Mouse (Mus musculus) embryonic fibroblast, embryonic 13.5 days (primary cell): ENCODE data around the gene Serpine1. TPM values are rescaled to one million over a fixed set of nuclear protein-coding genes. Genes with fewer than 3 reads are reported as not detected.

ENCODE experiments used
- H3K27ac ChIP-seq: 2 replicates; pipeline ENCODE4 v1.5.1; 2012; ENCODE audit warnings: low read length, control low read depth, inconsistent platforms; ENCODE audit not compliant: insufficient read depth
- H3K4me1 ChIP-seq: 2 replicates; pipeline ENCODE4 v1.6.1; 2011; ENCODE audit warnings: low read length; ENCODE audit not compliant: control insufficient read depth, insufficient read depth
- H3K4me3 ChIP-seq: 2 replicates; pipeline ENCODE4 v1.5.1; 2011; ENCODE audit warnings: mild to moderate bottlenecking, control low read depth, low read length; ENCODE audit not compliant: insufficient read depth
- CTCF ChIP-seq: IDR thresholded peaks from 2 replicates; pipeline ENCODE4 v1.5.1; 2011; ENCODE audit warnings: mild to moderate bottlenecking, control low read depth, low read length, moderate library complexity, borderline replicate concordance; ENCODE audit not compliant: insufficient read depth
- POLR2A ChIP-seq: IDR thresholded peaks from 2 replicates; pipeline ENCODE4 v1.6.1; 2011; ENCODE audit warnings: low read depth, mild to moderate bottlenecking, control low read depth, low read length, moderate library complexity
- polyA plus RNA-seq: library from polyadenylated mRNA; stranded (reverse); fragments of >200 nt; gene quantifications from 2 replicates; pipeline ENCODE4 v1.2.4, GENCODE M21; 2011; ENCODE audit warnings: low read depth; ENCODE audit not compliant: missing spikeins, insufficient read length

Gene Serpine1
- polyA plus RNA-seq, 1 experiment = 646 TPM

DNA sequence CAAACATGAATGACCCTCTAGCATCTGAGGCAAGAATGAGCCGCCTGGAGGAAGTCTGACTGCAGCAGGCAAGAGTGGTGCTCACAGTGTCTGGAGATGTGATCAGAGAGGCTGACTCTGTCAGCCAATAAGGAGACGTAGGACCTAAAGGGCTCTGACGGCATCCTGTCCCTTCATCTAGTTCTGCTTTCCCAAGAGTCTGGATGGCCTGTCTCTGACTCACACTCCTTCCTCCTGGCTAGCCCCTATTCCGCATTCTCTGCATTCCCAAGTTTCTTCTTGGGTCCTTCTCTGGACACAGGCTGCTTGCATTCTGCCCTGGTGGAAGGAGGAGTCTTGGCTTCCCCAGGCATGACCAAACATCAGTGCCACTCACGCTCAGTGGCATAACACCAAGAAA lies 7.8 kb upstream of the Serpine1 start:
- Histone ChIP-seq H3K4me3 (no peak overlapping the region), H3K27ac (peak overlapping the region; percentile 99), H3K4me1 (peaks cover 25% of the 10 kb centered on the region)
- TF ChIP-seq CTCF (no peak), POLR2A (peak; percentile 60)

DNA sequence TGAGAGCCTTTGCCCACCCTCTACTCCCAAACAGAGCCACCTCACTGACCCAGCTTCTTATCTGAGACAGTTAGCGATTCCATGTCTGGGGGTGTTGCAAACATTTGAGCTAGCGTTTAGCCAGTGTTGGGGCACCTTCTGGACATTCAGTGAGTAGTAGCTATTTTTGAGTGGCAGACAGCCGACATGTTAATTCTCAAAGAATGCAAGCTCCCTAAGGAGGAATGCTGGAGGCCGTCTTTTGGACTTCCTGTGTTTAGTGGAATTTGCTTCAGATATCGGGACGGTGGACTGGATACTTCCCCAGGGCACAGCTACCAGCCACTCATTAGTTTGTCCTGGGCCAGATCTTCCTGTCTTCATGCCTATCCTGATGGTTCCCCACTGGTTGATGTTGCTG lies 6.5 kb upstream of the Serpine1 start:
- Histone ChIP-seq H3K4me3 (no peak overlapping the region), H3K4me1 (peaks cover 25% of the 10 kb centered on the region), H3K27ac (peak overlapping the region; percentile 99)
- no peak for TF ChIP-seq CTCF
- TF ChIP-seq POLR2A = 0 out of 2 replicates have a peak, but pooled peaks have one; percentile 10

DNA sequence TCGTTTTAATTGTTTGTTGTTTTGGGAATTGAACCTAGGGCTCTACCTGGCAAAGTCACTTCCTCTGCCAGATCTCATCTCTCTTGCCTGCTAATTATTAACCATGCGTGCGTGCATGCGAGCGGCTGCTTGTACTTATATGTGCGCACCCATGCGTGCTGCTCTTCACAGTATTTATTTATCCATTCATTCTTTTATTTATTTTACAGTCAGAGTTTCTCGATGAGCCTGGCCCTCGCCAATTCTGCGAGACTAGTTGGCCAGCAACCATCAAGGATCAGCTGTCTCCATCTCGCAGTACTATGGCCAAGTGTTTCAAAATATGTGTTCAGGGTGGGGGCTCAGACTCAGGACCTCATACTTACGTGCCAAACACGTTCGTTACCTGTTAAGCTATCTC lies 6.0 kb upstream of the Serpine1 start:
- H3K4me1 ChIP-seq = peaks cover 25% of the 10 kb centered on the region
- TF ChIP-seq CTCF (no peak), POLR2A (no peak)
- H3K4me3 ChIP-seq = no peak overlapping the region
- H3K27ac ChIP-seq = peak overlapping the region; percentile 99

DNA sequence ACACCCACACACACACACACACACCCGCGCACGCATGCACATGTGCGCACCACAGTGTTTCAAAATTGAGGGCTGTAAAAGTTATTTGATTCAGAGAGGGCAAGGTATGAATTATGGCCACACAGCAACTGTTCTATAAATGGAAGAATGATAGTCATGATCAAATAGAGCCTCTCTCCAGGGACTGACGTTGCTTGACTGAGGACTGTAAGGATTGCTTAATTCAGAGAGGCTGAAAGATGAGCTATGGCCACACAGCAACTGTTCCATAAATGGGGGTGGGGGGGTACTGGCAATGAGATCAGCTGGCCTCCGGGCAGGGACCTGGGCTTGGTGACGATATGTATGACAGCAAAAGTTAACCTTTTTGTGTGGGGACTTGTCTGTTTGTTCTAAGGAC lies 5.1 kb upstream of the Serpine1 start:
- no peak overlapping the region for H3K4me3 ChIP-seq
- no peak for TF ChIP-seq POLR2A
- TF ChIP-seq CTCF = no peak
- H3K4me1 ChIP-seq = peaks cover 30% of the 10 kb centered on the region
- H3K27ac ChIP-seq = peak overlapping the region; percentile 99

DNA sequence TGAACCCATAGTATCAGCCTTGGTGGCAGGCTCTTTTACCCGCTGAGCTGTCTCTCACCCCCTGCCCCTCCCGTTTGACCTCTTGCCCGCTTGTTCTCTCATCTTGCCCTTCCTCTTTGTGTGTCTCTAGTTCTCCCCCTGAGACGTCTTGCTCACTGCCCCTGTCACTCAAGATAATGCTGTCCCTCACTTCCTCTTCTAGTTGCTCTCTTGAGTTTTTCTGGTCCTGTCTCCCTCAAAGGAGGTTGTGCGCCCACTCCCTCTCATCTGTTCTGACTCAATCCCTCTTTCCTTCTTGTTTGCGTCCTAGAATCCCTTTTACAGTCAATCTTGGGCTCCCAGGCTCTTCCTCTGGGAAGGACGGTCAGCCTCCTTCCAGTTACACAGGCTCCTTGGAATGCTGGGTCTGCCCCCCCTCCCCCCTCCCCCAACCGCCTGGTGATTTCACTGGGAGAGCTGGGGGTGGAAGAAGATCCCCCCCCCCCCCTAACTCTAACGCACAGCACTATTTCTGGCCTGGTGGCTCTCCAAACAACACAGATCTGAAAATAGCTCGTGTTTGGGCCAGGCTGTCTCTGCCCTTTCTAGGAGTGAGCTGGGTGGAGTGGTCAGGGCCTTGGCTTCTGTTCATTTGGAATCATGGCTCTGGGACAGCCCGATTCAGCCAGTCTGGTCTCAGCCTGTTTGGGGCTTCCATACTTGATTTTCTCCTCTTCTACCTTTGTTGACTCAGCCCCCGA lies 4.3 kb upstream of the Serpine1 start:
- H3K4me1 ChIP-seq = peaks cover 30% of the 10 kb centered on the region
- no peak overlapping the region for H3K4me3 ChIP-seq
- TF ChIP-seq CTCF = no peak
- peak overlapping the region; percentile 99 for H3K27ac ChIP-seq

DNA sequence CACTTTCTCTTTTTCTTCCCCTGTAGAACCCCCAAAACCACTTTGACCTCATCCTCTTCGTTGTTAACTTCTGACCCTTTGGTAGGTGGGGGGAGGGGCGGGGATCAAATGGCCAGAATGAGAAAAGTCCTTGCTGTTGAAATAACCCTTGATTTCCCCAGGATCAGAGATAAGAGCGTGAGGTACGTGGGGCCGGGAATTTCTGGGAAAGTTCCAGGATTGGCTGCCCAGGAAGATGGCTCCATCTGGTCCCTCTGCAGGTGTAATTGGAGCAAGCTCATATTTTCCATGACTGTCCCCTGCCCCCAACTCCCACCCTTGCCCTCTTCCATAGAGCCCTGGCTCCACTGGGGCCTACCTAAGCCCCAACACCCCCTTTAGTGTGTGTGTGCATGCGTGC lies 3.7 kb upstream of the Serpine1 start:
- no peak; the same call in 1 of the 2 replicates for TF ChIP-seq POLR2A
- no peak for TF ChIP-seq CTCF
- Histone ChIP-seq H3K4me3 (no peak overlapping the region), H3K4me1 (peaks cover 29% of the 10 kb centered on the region), H3K27ac (peak overlapping the region; percentile 99)

DNA sequence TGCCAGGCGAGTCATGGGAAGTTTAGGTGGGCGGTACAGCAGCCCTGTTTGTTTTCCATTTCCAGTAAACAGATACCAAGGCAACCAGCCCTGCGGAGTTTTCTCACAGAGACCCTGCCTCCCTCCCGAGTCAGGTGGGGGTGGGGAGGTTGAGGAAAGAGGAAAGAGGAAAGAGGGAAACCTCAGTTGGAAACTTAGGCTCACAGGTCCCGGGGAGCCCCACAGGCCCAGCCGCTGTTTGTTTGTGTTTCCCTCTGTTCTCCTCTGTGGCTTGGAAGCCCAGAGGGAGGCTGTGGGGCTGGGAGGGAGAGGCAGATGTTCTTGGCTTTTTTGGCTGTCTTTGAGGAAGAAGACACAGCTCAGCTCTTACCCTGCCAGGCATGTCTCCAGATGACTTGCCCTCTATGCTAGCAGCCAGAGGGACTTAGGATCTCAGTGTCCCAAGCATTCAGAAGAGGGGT lies 2.2 kb upstream of the Serpine1 start:
- H3K27ac ChIP-seq = peak overlapping the region; percentile 46; the same call in 1 of the 2 replicates
- TF ChIP-seq CTCF (no peak), POLR2A (no peak)
- peaks cover 22% of the 10 kb centered on the region for H3K4me1 ChIP-seq

DNA sequence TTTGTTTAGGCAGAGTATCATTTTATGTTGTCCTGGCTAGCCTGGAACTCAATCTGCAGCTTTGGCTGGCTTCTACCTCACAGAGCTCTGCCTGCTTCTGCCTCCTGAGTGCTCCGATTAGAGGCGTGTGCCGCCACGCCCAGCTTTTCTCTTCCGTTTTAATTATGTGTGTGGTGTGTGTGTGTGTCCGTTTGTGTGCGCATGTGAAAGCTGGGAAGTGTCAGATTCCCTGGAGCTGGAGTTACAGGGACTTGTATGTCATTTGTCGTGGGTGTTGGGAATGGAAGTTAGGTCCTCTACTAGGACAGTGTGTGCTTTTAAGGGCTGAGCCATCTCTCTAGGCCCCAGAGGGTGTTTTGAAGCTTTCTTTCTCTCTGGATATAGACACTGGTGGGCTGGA lies 1.1 kb upstream of the Serpine1 start:
- peak overlapping the region; percentile 89 for H3K27ac ChIP-seq

More for the DNA sequence above, 2.2 kb upstream of the Serpine1 start:
- H3K4me3 ChIP-seq = no peak overlapping the region

DNA sequence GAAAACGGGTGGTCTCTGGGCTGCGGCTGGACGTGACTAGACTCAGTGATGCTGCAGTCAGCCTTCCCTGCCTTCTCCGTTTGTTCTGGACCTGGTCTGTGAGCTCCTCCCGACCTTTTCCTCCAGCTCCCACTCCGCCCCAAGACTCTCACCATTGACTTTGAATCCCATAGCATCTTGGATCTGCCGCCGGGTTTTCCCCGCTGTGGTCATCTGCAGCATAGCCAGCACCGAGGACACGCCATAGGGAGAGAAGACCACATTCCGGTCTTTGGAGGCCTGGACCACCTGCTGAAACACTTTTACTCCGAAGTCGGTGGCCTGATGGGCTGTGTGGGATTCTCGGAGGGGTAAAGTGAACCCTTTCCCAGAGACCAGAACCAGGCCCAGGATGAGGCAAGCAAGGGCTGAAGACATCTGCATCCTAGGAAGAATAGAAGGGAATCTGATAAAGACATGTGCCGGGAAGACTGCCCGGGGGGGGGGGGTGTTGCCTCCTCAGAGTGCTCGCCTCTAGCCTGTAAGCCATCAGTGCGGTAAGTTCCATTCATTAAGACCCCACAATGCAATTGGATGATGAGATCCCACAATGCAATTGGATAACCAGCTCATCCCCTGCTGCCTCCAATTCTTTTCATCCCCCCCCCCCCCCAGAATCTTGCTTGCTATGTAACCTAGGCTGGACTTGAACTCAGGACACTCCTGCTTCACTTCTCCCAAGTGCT lies 1.0 kb downstream of the Serpine1 start:
- peak overlapping the region; percentile 74 for H3K27ac ChIP-seq
- H3K4me3 ChIP-seq = peak overlapping the region; percentile 73
- TF ChIP-seq POLR2A (peak; percentile 69), CTCF (no peak)
- peaks cover 7% of the 10 kb centered on the region for H3K4me1 ChIP-seq

More for the DNA sequence above, 1.1 kb upstream of the Serpine1 start:
- peaks cover 14% of the 10 kb centered on the region for H3K4me1 ChIP-seq
- TF ChIP-seq POLR2A (no peak), CTCF (no peak)
- no peak overlapping the region for H3K4me3 ChIP-seq

DNA sequence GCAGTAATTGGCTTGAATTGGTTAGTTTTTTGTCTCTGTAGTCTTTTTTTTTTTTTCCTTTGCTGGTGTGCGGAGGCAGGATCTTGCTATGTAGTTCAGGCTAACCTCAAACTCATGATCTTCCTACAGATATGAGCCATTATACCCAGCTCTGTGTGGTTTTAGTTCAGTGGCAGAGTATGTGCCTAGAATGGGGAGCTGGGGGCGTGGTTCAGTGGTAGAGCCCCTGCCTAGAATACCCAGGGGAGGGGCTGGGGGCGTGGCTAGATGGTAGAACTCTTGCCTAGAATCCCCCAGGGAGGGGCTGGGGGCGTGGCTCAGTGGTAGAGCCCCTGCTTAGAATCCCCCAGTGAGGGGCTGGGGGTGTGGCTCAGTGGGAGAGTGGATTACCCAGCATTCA lies 3.4 kb downstream of the Serpine1 start:
- no peak for TF ChIP-seq CTCF
- TF ChIP-seq POLR2A = 0 out of 2 replicates have a peak, but pooled peaks have one; percentile 35
- H3K4me1 ChIP-seq = peaks cover 5% of the 10 kb centered on the region; the same call in 1 of the 2 replicates
- H3K27ac ChIP-seq = peak overlapping the region; percentile 74; the same call in 1 of the 2 replicates
- H3K4me3 ChIP-seq = 0 out of 2 replicates have a peak overlapping the region, but pooled peaks have one; percentile 73
